8 mouse cellular contexts compared by ENCODE assay signal in the genomic region with DNA sequence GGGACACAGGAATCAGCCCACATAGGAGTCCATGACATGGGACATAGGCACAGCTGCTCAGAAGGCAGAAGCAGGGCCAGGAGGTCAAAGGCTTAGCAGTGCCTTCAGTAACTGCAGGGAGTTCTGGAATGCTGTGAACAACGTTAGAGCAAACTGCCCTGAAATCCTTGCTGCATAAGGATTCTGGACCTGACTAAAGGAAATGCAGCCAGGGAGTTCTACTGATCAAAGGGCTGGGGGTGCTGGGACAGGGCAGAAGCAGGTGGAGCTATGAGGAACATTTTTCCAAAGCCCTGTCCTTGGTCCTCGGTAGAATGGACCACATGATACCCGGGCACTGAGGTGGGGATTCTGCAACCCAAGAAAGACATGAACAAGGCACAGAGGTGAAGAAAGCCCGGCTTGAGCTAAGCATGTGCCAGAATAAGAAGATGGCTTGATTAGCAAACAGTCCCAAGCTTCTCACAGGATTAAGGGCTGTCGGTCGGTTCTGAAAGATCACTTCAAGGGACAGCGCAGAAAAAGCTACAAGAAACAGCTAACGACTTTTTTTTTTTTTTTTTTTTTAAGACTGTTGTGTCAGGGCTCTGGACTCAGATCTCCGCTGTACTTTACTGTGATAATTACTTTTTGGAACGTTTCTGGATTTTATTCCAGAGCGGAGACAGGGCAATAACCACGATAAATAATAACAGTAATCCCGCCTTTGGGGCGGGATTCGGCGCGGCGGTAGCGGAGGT. TPM values are rescaled to one million over a fixed set of nuclear protein-coding genes. Genes with fewer than 3 reads are reported as not detected.
A peak's percentile ranks its signal among the peaks of the same experiment; 100 is the strongest.
DNase-seq lines count a peak whose midpoint lies in the region; ATAC-seq lines count a peak whose summit lies in the region.

No protein-coding gene starts in this region.

- peaks cover 5% of the 10 kb centered on the region for H3K4me1 ChIP-seq in heart, embryonic 12.5 days (replicated peaks)
- peaks cover 6% of the 10 kb centered on the region for H3K4me1 ChIP-seq in hindbrain, embryonic 13.5 days (replicated peaks)
- 0 out of 2 replicates have a peak, but pooled peaks cover 2% of the 10 kb centered on the region for H3K4me1 ChIP-seq in liver, embryonic 11.5 days (replicated peaks; ENCODE audit: control insufficient read depth, insufficient read depth, low read length)
- peaks cover 5% of the 10 kb centered on the region; the same call in 1 of the 2 replicates for H3K4me1 ChIP-seq in stomach, embryonic 16.5 days (ENCODE audit: control insufficient read depth, insufficient read depth, low read length)

- H3K9me3 ChIP-seq in heart, embryonic 12.5 days (replicated peaks), result no peaks in the 10 kb centered on the region
- no peaks in the 10 kb centered on the region for H3K9me3 ChIP-seq in hindbrain, embryonic 13.5 days
- no peaks in the 10 kb centered on the region for H3K9me3 ChIP-seq in liver, embryonic 11.5 days (ENCODE audit: control insufficient read depth, low read length)
- no peaks in the 10 kb centered on the region for H3K9me3 ChIP-seq in stomach, embryonic 16.5 days (replicated peaks; ENCODE audit: control insufficient read depth, low read length)

- 2% methylated on average over 19 of the region's 19 CpGs for WGBS in heart, embryonic 12.5 days
- 2% methylated on average over 19 of the region's 19 CpGs for WGBS in hindbrain, embryonic 13.5 days
- 3% methylated on average over 19 of the region's 19 CpGs for WGBS in liver, embryonic 11.5 days
- 2% methylated on average over 19 of the region's 19 CpGs for whole genome bisulfite sequencing in stomach, embryonic 16.5 days

- intact Hi-C loops in heart, postnatal 36 days (cut with DNase I), result no loop called here
- intact Hi-C loops in left cerebral cortex, postnatal 4 days (cut with DNase I), result no loop called here

- H3K4me3 ChIP-seq in heart, embryonic 12.5 days, result peak overlapping the region; percentile 64
- peak overlapping the region; percentile 54 for H3K4me3 ChIP-seq in hindbrain, embryonic 13.5 days
- peak overlapping the region; percentile 52 for H3K4me3 ChIP-seq in liver, embryonic 11.5 days (ENCODE audit: low read depth, low read length)
- peak overlapping the region; percentile 63 for H3K4me3 ChIP-seq in stomach, embryonic 16.5 days (replicated peaks; ENCODE audit: low read length)

- H3K9ac ChIP-seq in heart, embryonic 12.5 days, result peak overlapping the region; percentile 68
- H3K9ac ChIP-seq in hindbrain, embryonic 13.5 days, result peak overlapping the region; percentile 82
- H3K9ac ChIP-seq in liver, embryonic 11.5 days (ENCODE audit: low read depth, low read length), result peak overlapping the region; percentile 74
- peak overlapping the region; percentile 74 for H3K9ac ChIP-seq in stomach, embryonic 16.5 days (ENCODE audit: low read length)

- peak overlapping the region; percentile 89 for H3K4me2 ChIP-seq in heart, embryonic 12.5 days
- peak overlapping the region; percentile 79 for H3K4me2 ChIP-seq in hindbrain, embryonic 13.5 days
- peak overlapping the region; percentile 91 for H3K4me2 ChIP-seq in liver, embryonic 11.5 days
- H3K4me2 ChIP-seq in stomach, embryonic 16.5 days (ENCODE audit: low read depth, low read length), result peak overlapping the region; percentile 76

- no peaks in the 10 kb centered on the region for H3K36me3 ChIP-seq in heart, embryonic 12.5 days
- H3K36me3 ChIP-seq in hindbrain, embryonic 13.5 days, result no peaks in the 10 kb centered on the region
- no peaks in the 10 kb centered on the region for H3K36me3 ChIP-seq in liver, embryonic 11.5 days (ENCODE audit: control insufficient read depth, insufficient read depth, low read length)
- no peaks in the 10 kb centered on the region for H3K36me3 ChIP-seq in stomach, embryonic 16.5 days (ENCODE audit: control insufficient read depth, insufficient read depth, low read length)

- no peaks in the 10 kb centered on the region for H3K27me3 ChIP-seq in heart, embryonic 12.5 days (replicated peaks)
- H3K27me3 ChIP-seq in hindbrain, embryonic 13.5 days, result 0 out of 2 replicates have a peak, but pooled peaks cover 3% of the 10 kb centered on the region
- no peaks in the 10 kb centered on the region for H3K27me3 ChIP-seq in liver, embryonic 11.5 days (replicated peaks; ENCODE audit: control insufficient read depth, insufficient read depth, low read length)
- no peaks in the 10 kb centered on the region for H3K27me3 ChIP-seq in stomach, embryonic 16.5 days (ENCODE audit: control insufficient read depth, insufficient read depth, low read length)

- ATAC-seq in heart, embryonic 12.5 days (ENCODE audit: insufficient number of reproducible peaks, low FRiP score), result no peak
- peak; percentile 23 for ATAC-seq in hindbrain, embryonic 13.5 days (ENCODE audit: low FRiP score)
- ATAC-seq in liver, embryonic 11.5 days (replicated peaks; ENCODE audit: low FRiP score), result 0 out of 2 replicates have a peak, but pooled peaks have one; percentile 5
- no peak for ATAC-seq in stomach, embryonic 16.5 days (ENCODE audit: insufficient read depth, low FRiP score)
- no peak for ATAC-seq in monocyte, adult 5-6 weeks (replicated peaks; ENCODE audit: insufficient number of reproducible peaks, low FRiP score, low TSS enrichment, poor library complexity, severe bottlenecking)

- no peak for DNase-seq in heart, postnatal 36 days
- peak; percentile 16 to 36 for DNase-seq in cerebellum, postnatal 10 days
- no peak for DNase-seq in liver, embryonic 11.5 days (ENCODE audit: low spot score)
- no peak for DNase-seq in left cerebral cortex, postnatal 4 days

- H3K27ac ChIP-seq in heart, embryonic 12.5 days (ENCODE audit: poor library complexity, severe bottlenecking), result no peak overlapping the region; the same call in 1 of the 2 replicates
- peak overlapping the region; percentile 73 for H3K27ac ChIP-seq in hindbrain, embryonic 13.5 days
- H3K27ac ChIP-seq in liver, embryonic 11.5 days (ENCODE audit: low read depth, low read length), result no peak overlapping the region; the same call in 1 of the 2 replicates
- peak overlapping the region; percentile 85; the same call in 1 of the 2 replicates for H3K27ac ChIP-seq in stomach, embryonic 16.5 days (ENCODE audit: low read length)

RNA-seq across cellular contexts. Expression of a gene that starts 0.9 kb away (rescaled TPM):
- polyA plus RNA-seq in heart, embryonic 12.5 days (2016; fragmentation: Nextera tagmentation; extraction: Ambion mirVana), result 2.6 and 4.2 TPM in 2 replicates
- 1 to 10 TPM; 4.5 to 5.4 TPM for total RNA-seq in heart, postnatal 36 days (2021)
- polyA plus RNA-seq in hindbrain, embryonic 13.5 days (2015; fragmentation: Nextera tagmentation; extraction: Ambion mirVana), result 4.2 and 4.6 TPM in 2 replicates
- 5.8 and 7.6 TPM in 2 replicates for polyA plus RNA-seq in liver, embryonic 11.5 days (2014; fragmentation: Nextera tagmentation; extraction: Ambion mirVana)
- 12.7 and 13.0 TPM in 2 replicates for polyA plus RNA-seq in stomach, embryonic 16.5 days (2015; fragmentation: Nextera tagmentation; extraction: Ambion mirVana)
- total RNA-seq in left cerebral cortex, postnatal 4 days (2021), result 1 to 10 TPM; 2.0 to 2.9 TPM
- not detected in 3 replicates for total RNA-seq in monocyte, adult 5-6 weeks (2017)

RNA-seq across cellular contexts. Expression of a gene that starts 56.3 kb away (rescaled TPM):
- 0.50 and 1.0 TPM in 2 replicates for polyA plus RNA-seq in heart, embryonic 12.5 days (2016; fragmentation: Nextera tagmentation; extraction: Ambion mirVana)
- total RNA-seq in heart, postnatal 36 days (2021), result not detected
- polyA plus RNA-seq in hindbrain, embryonic 13.5 days (2015; fragmentation: Nextera tagmentation; extraction: Ambion mirVana), result not detected in 2 replicates
- 59.9 and 63.9 TPM in 2 replicates for polyA plus RNA-seq in liver, embryonic 11.5 days (2014; fragmentation: Nextera tagmentation; extraction: Ambion mirVana)
- 644 and 834 TPM in 2 replicates for polyA plus RNA-seq in stomach, embryonic 16.5 days (2015; fragmentation: Nextera tagmentation; extraction: Ambion mirVana)
- total RNA-seq in left cerebral cortex, postnatal 4 days (2021), result not detected
- total RNA-seq in monocyte, adult 5-6 weeks (2017), result not detected in 3 replicates

Comparison
In these comparisons a context has a peak if more than half of its experiments do, and no peak if none do; other contexts are left out.
1. ATAC-seq: peak in hindbrain, embryonic 13.5 days (single experiment) and liver, embryonic 11.5 days (single experiment); none in heart, embryonic 12.5 days (single experiment), stomach, embryonic 16.5 days (single experiment) and monocyte, adult 5-6 weeks (single experiment).
2. H3K27ac ChIP-seq: peak in hindbrain, embryonic 13.5 days (single experiment) and stomach, embryonic 16.5 days (single experiment); none in heart, embryonic 12.5 days (single experiment) and liver, embryonic 11.5 days (single experiment).
3. DNase-seq: peak in cerebellum, postnatal 10 days (2 of 2); none in heart, postnatal 36 days (0 of 2), liver, embryonic 11.5 days (single experiment) and left cerebral cortex, postnatal 4 days (single experiment).
4. RNA of a gene that starts 56.3 kb away (polyA plus RNA-seq): 644 to 834 TPM in stomach, embryonic 16.5 days and 59.9 to 63.9 TPM in liver, embryonic 11.5 days; 0.50 to 1.0 TPM in heart, embryonic 12.5 days and not detected in hindbrain, embryonic 13.5 days; every median in the first group is over 10 times any median in the second.
5. Peak in every context shown above with its lines, with median percentiles within 50 percentile points of each other: H3K4me2 ChIP-seq, H3K4me3 ChIP-seq and H3K9ac ChIP-seq.